Mouse (Mus musculus) kidney, postnatal 4 days (tissue): ENCODE results near the gene Slc30a7.

Source experiments
- DNase-seq, 2 experiments: peaks; one replicate each; pipeline ENCODE4 v3.0.0; 2021; ENCODE audit warnings: mixed read lengths in 2 of 2

The Slc30a7 gene

GRCm38 (mm10) chr3:116006978-116007940 is at the start of gene Slc30a7, which contains the start of gene Extl2:
Gene Slc30a7 (minus strand): TSS chr3:116007406.
Gene Extl2 (plus strand): TSS chr3:116007462.
- DNase-seq, result peak; percentile 89 to 94

GRCm38 (mm10) chr3:116047034-116047433 is 39.8 kb upstream of the Slc30a7 start:
- DNase-seq, result no peak

DNA sequence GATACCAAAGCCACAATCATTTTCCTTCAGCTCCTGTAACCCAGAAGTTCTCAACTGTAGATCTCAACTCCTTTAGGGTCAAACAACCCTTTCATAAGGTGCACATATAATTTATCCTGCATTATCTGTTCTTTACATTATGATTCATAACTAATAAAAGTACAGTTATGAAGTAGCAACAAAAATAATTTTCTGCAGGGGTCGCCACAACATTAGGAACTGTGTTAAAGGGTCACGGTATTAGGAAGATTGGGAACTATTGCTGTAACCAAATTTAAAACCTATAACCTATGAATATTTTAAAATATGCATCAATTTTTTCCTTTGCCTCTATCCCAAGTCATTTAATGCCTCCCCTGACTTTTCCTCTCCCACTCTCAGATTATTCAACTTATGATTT is 38.8 kb upstream of the Slc30a7 start:
- DNase-seq, result no peak

DNA sequence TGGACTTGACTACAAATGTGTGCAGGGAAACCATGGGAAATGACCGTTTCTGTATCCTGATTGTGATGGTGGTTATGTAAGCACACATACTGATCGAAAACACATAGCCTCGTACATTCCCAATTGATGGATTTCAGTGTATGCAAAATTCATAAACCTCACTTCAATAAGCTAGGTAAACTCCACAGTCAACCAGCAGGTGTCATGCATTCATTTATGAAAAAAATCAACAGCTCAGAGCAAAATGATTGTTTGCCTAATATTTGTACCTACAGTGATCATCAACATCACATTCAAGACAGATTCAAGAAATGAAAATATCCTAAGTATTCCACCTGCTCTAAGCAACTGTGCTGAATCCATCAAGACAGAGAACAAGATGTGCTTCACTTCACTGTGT is 33.6 kb upstream of the Slc30a7 start:
- DNase-seq, result no peak

- DNase-seq, result no peak
Measured at GRCm38 (mm10) chr3:116033871-116034222, 26.6 kb upstream of the Slc30a7 start.

- no peak for DNase-seq
Measured at GRCm38 (mm10) chr3:116033218-116033870, 26.1 kb upstream of the Slc30a7 start.

DNA sequence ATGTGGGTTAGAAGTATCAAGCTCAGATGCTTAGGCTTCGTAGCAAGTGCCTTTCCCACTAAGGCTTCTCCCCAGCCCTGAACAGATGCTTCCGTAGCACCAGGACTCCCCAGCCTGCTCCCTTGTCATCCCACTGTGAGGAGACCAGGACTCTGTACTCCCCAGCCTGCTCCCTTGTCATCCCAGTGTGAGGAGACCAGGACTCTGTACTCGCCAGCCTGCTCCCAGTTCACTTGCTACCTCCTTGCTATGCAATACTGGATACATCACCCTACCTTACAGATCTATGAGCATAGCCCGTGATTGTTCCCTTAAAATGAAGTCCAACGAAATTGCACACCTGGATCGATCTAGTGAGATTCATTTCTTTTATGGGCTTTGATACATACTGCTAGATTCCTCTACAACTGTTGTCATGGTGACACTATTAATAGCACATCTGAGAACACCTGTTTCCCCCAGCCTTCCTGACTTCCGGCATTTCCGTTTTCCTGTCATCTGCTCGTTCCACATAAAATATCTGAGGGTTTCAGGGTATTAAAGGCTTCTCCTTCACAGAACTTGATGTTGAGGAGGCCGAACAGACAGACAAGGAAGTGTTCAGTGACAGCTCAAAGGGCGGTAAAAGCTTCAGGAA is 23.1 kb upstream of the Slc30a7 start:
- DNase-seq, result no peak

DNA sequence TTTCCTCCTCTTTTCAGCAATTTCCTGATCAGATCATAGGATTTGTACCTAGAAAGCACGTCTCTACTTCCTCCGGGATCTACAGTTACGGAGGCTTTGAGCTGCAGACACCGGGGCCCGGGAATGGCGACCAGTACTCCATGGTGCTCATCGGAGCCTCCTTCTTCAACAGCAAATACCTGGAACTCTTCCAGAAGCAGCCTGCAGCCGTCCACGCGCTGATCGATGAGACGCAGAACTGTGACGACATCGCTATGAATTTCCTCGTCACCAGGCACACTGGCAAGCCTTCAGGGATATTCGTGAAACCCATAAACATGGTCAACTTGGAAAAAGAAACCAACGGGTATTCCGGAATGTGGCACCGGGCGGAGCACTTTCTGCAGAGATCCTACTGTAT is 19.8 kb upstream of the Slc30a7 start:
- no peak for DNase-seq

- no peak for DNase-seq
Measured at GRCm38 (mm10) chr3:116025701-116026100, 18.5 kb upstream of the Slc30a7 start.

- peak in 1 of 2 experiments; percentile 9 for DNase-seq
Measured at GRCm38 (mm10) chr3:116024669-116025068, 17.5 kb upstream of the Slc30a7 start.

DNA sequence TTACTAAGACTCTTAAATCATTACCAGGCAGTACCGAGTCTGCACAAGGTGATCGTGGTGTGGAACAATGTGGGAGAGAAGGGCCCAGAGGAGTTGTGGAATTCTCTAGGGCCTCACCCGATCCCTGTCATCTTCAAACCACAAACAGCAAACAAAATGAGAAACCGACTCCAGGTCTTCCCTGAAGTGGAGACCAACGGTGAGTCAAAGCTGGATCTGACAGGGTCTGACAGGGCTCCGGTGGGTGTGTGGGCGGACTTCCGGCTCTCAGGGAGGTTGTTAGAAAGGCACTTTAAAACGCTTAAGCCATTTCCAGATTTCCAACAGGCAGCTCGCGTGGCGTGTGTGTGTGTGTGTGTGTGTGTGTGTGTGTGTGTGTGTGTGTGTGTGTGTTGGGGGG is 17.0 kb upstream of the Slc30a7 start:
- DNase-seq, result no peak

DNA sequence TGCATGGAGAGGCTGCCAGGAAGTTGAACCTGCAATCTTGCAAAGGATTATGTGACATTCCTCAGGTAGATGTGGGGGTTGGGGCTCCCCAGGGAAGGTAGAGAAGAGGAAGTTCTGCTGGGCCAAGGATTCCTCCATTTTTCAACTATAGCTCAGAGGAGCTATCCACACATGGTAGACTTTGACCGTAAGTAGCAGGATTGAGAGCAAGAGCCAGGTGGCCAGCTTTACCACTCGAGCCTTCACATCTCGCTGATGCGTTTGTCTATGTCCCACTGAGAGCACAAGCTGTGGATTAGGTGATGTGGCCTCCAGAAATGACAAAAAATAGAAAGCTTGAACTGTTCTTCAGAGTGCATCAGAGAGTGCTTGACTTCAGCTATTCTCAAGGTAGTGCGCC is 11.9 kb upstream of the Slc30a7 start:
- no peak for DNase-seq

GRCm38 (mm10) chr3:116018606-116019005 is 11.4 kb upstream of the Slc30a7 start:
- no peak for DNase-seq

DNA sequence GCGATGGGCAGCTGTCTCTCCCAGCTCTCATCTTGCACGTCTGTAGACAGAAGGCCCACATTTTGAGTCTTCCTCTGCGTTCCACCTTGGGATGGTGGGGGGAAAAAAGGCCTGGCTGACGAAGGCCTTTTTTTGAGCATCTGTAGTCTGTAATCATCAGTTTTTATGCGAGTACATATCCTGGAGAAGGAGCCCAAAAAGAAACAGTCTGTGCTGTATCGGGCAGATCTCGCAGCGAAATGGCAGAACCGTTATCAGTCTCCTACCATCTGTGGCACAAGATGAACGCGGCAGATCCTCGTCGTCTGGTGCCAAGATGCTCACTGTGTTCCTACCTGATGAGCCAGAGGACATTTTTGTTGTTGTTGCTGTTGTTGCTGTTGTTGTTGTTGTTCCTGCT is 8.9 kb upstream of the Slc30a7 start:
- no peak for DNase-seq

DNA sequence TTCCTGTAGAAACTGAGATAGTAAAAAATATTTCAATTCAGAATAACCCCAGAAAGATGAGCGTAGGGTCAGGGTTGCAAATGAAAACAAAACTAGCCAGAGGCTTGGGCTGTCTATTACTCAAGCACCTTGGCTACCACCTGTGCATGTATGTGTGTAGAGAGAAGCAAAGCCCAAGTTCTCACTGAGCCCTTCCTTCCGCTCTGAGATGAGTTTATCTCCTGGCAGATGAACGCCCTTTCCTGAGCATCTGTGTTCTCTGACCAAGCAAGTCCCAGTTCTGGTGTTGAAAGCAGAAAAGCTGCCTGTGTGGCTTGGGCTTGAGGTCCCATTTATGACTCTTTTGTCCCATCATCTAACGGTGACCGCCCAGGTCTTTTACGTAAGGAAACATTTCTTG is 7.7 kb upstream of the Slc30a7 start:
- DNase-seq, result no peak

DNA sequence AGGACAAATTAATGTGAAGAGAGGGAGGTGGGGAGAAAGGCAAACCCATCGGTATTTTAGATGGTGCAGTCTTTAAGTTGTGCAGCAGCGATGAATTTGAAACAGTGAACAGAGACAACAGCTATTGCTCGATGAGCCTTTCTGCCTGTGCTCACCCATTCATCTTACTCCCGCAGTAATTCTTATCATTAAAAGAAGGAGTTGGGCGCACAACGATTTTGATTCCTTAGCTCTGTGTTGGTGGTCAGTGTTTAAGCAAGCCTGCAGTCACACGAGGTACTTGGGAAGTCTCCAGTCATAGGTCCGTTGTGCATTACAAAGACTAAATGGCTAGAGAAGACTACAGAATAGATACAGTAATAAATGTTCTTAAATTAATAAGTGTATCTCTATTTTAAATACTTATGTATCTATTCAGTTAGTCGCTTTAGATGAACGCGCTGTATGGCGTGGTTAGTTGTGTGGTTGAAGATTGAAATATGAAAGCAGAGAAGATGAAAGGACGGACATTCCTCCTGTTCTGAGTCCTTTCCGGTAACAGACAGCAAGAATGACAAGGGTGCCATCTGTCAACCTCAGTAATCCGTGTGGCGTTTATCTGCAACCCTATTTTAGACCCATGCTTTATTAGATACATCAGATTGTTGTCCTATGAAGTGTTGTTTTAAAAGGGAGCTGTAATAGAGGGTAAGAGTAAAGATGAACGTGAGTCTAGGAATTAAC is 2.6 kb upstream of the Slc30a7 start:
- no peak for DNase-seq

- DNase-seq, result peak; percentile 83 to 86
Measured at GRCm38 (mm10) chr3:116007941-116008440, 785 bp upstream of the Slc30a7 start.

DNA sequence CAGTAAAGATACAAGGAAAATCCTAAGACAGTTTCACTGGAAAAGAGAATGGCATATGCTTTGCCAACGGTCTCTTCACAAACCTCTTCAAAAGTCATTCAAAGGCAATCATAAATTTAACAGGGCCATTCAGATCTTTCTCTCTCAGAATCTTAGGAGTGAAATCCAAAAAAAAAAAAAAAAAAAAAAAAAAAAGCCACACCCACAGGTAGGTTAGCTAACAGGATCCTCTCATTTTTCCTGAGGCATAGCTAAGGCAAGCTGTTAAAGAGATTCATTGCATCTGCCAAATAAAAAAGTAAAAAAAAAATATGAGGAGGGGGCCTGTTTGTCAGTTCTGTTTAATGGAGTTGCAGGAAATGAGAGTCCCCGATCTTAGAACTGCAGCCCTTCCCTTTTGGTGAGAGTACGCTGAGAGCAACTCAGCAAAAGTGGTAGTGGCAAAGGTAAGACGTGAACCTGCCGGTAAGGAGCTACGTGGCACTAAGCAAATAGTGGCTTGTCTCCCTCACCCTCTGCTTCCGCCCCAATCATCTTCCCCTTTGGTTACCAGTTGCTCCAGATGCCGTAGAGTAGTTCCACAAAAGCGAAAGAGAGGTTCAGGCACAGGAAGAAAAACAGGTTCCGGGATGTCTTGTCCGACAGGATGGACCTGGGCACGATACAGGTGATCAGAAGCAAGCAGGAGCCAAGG is 775 bp downstream of the Slc30a7 start:
- DNase-seq, result peak in 1 of 2 experiments; percentile 48

DNA sequence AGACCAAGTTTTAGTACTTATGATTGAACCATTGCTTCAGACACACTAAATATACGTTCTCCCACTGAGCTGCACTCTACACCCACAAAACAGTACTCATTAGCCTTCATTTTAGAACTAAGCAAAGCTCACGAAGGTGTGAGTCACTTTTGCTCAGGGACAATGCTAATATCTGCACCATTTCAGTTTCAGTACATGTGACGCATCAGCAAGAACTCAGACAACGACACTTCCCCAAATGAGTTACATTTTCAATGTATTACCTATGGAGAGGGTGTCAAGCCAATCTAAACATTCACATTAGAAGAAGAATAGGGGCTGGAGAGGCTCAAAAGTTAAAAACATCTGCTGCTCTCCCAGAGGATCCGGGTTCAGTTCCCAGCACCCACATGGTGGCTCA is 10.3 kb downstream of the Slc30a7 start:
- DNase-seq, result no peak

DNA sequence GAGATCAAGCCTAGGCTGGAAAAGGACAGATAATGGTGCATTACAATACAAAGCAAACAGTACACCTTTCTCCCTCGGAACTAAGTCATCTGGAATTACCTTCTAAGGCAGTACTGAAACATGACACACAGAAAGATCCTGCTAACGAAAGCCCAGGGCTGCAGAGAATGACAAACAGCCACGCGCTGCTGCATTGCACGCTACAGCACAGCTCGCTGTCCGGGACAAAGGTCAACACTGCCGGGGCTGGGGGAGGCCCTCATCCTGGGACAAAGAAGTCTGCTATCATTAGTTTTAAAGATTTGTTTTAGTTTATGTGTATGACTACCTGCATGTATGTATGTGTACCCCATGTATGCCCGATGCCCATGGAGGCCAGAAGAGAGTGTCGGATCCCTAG is 14.2 kb downstream of the Slc30a7 start:
- DNase-seq, result peak; percentile 41 to 67

GRCm38 (mm10) chr3:115992588-115992987 is 14.6 kb downstream of the Slc30a7 start:
- DNase-seq, result no peak

GRCm38 (mm10) chr3:115992103-115992502 is 15.1 kb downstream of the Slc30a7 start:
- DNase-seq, result peak; percentile 15 to 28
